Mouse (Mus musculus) bone marrow, adult 2 months (tissue): Measurements from ENCODE around the gene Rita1. TPM values are rescaled to one million over a fixed set of nuclear protein-coding genes. Genes with fewer than 3 reads are reported as not detected.

Experiments
- H3K27ac ChIP-seq: fragments of 200-500 bp; 2 replicates; pipeline ENCODE4 v1.5.1; 2012; ENCODE audit warnings: low read depth, mild to moderate bottlenecking, control low read depth, inconsistent platforms, low read length; ENCODE audit not compliant: control insufficient read depth, poor library complexity, insufficient read depth
- H3K4me1 ChIP-seq: fragments of 200-500 bp; 2 replicates; pipeline ENCODE4 v1.6.1; 2011; ENCODE audit warnings: low read length; ENCODE audit not compliant: control insufficient read depth, insufficient read depth
- H3K4me3 ChIP-seq: fragments of 200-500 bp; replicated peaks from 2 replicates; pipeline ENCODE3; 2011; ENCODE audit warnings: mild to moderate bottlenecking, low read depth, low read length, control low read depth; ENCODE audit not compliant: control insufficient read depth
- CTCF ChIP-seq: fragments of 200-500 bp; IDR thresholded peaks from 2 replicates; pipeline ENCODE4 v1.5.1; 2011; ENCODE audit warnings: low read length, control low read depth; ENCODE audit not compliant: control insufficient read depth, insufficient read depth
- POLR2A ChIP-seq: fragments of 200-500 bp; IDR thresholded peaks from 2 replicates; pipeline ENCODE4 v1.6.1; 2011; ENCODE audit warnings: low read depth, mild to moderate bottlenecking, control low read depth, low read length, borderline replicate concordance; ENCODE audit not compliant: control insufficient read depth
- WGBS: fragments of 180-500 bp; shearing (Covaris S2); methylation state at CpG from one replicate; pipeline ENCODE4 v1.1.7; 2018; 5-methylcytosine and 5-hydroxymethylcytosine counted together
- polyA plus RNA-seq: library from polyadenylated mRNA; stranded (reverse); fragments of >200 nt; gene quantifications from 2 replicates; pipeline ENCODE4 v1.2.4, GENCODE M21; 2011; ENCODE audit warnings: low replicate concordance; ENCODE audit not compliant: missing spikeins, insufficient read depth, insufficient read length

Gene Rita1
- polyA plus RNA-seq, 1 experiment: 3.4 TPM

GRCm38 (mm10) chr5:120648569-120649373 is 36.4 kb upstream of the Rita1 start, which contains the start of gene Rasal1:
TSS of gene Rasal1 (plus strand) at chr5:120648812.
- Histone ChIP-seq H3K4me3 (peak within 1 kb of the TSS; percentile 51), H3K27ac (peak within 1 kb of the TSS; percentile 22; the same call in 1 of the 2 replicates), H3K4me1 (no peaks in the 10 kb centered on the region; the same call in 1 of the 2 replicates)
- WGBS: under 1% methylated on average over 53 of the region's 53 CpGs
- no peak for TF ChIP-seq POLR2A
- TF ChIP-seq CTCF: peak; percentile 46; the same call in 1 of the 2 replicates

- Histone ChIP-seq H3K27ac (no peak overlapping the region), H3K4me3 (no peak overlapping the region), H3K4me1 (no peaks in the 10 kb centered on the region; the same call in 1 of the 2 replicates)
- TF ChIP-seq POLR2A: no peak
- TF ChIP-seq CTCF: no peak
- WGBS: 4% methylated on average over 12 of the region's 12 CpGs
These were observed 35.6 kb upstream of the Rita1 start for GRCm38 (mm10) chr5:120647814-120648491.

- no peak overlapping the region for H3K27ac ChIP-seq
- no peak for TF ChIP-seq POLR2A
- TF ChIP-seq CTCF: no peak
- H3K4me3 ChIP-seq: no peak overlapping the region
- 45% methylated on average over 4 of the region's 4 CpGs for WGBS
- no peaks in the 10 kb centered on the region for H3K4me1 ChIP-seq
These were observed 35.0 kb upstream of the Rita1 start for GRCm38 (mm10) chr5:120647361-120647760.

GRCm38 (mm10) chr5:120645851-120646250 is 33.5 kb upstream of the Rita1 start:
- TF ChIP-seq POLR2A: no peak
- no peak for TF ChIP-seq CTCF
- H3K27ac ChIP-seq: no peak overlapping the region
- H3K4me1 ChIP-seq: no peaks in the 10 kb centered on the region
- H3K4me3 ChIP-seq: no peak overlapping the region
- 19% methylated on average over 6 of the region's 6 CpGs for WGBS

- 11% methylated on average over 3 of the region's 3 CpGs for WGBS
- peaks cover 2% of the 10 kb centered on the region for H3K4me1 ChIP-seq
- no peak overlapping the region for H3K4me3 ChIP-seq
- TF ChIP-seq CTCF (no peak), POLR2A (no peak)
- no peak overlapping the region for H3K27ac ChIP-seq
These were observed 31.8 kb upstream of the Rita1 start for GRCm38 (mm10) chr5:120644227-120644626.

GRCm38 (mm10) chr5:120643365-120644085 is 31.1 kb upstream of the Rita1 start:
- no peak overlapping the region for H3K27ac ChIP-seq
- H3K4me1 ChIP-seq: peaks cover 2% of the 10 kb centered on the region
- no peak overlapping the region for H3K4me3 ChIP-seq
- 5% methylated on average over 14 of the region's 14 CpGs for WGBS
- TF ChIP-seq POLR2A (no peak), CTCF (no peak)

- H3K4me1 ChIP-seq: peaks cover 2% of the 10 kb centered on the region
- no peak for TF ChIP-seq CTCF
- no peak for TF ChIP-seq POLR2A
These were observed 27.7 kb upstream of the Rita1 start for GRCm38 (mm10) chr5:120640094-120640493.

GRCm38 (mm10) chr5:120635633-120636032 is 23.2 kb upstream of the Rita1 start:
- WGBS: 86% methylated on average over 5 of the region's 5 CpGs
- Histone ChIP-seq H3K4me1 (peaks cover 2% of the 10 kb centered on the region), H3K27ac (no peak overlapping the region), H3K4me3 (no peak overlapping the region)
- TF ChIP-seq POLR2A (no peak), CTCF (no peak)

More at GRCm38 (mm10) chr5:120640094-120640493, 27.7 kb upstream of the Rita1 start:
- WGBS: 85% methylated on average over 7 of the region's 7 CpGs
- Histone ChIP-seq H3K4me3 (no peak overlapping the region), H3K27ac (no peak overlapping the region)
